In genomic region chr13:9178270-9178669, GRCm38 (mm10) we compare ENCODE assay signal across 14 mouse cellular contexts.
"Had no signal": no experiment of that assay in that cellular context is flagged by ENCODE, and none has a peak within 500 bp of the region (broad histone marks: within the 10 kb centered on the region; RNA-seq: fewer than 3 reads in every experiment).

No protein-coding gene starts in this region.

- H3K9me3 ChIP-seq: limb, embryonic 12.5 days; limb, embryonic 15.5 days; liver, embryonic 13.5 days had no signal

- H3K4me3 ChIP-seq: limb, embryonic 12.5 days; limb, embryonic 15.5 days; liver, embryonic 13.5 days had no signal

- H3K4me2 ChIP-seq: limb, embryonic 12.5 days; limb, embryonic 15.5 days; liver, embryonic 13.5 days; midbrain, embryonic 11.5 days had no signal

- H3K27me3 ChIP-seq: limb, embryonic 12.5 days; limb, embryonic 15.5 days; liver, embryonic 13.5 days had no signal

- H3K9ac ChIP-seq: limb, embryonic 12.5 days; limb, embryonic 15.5 days; liver, embryonic 13.5 days had no signal

- DNase-seq: kidney, adult 11 months; kidney, postnatal 14 days; layer of hippocampus, postnatal 36 days; left cerebral cortex, postnatal 4 days; liver, embryonic 13.5 days; lung, adult 2 months; lung, postnatal 14 days; lung, postnatal 4 days; midbrain, embryonic 14.5 days; thymus, adult 18-20 months; thymus, postnatal 36 days had no signal

- H3K27ac ChIP-seq: limb, embryonic 12.5 days; limb, embryonic 15.5 days; liver, embryonic 13.5 days had no signal
